Mouse (Mus musculus) midbrain, embryonic 10.5 days (tissue): ENCODE measurements around the gene Sgpp2. TPM values are rescaled to one million over a fixed set of nuclear protein-coding genes. Genes with fewer than 3 reads are reported as not detected.

Experiments
- DNase-seq: peaks from one replicate; pipeline ENCODE4 v3.0.0-alpha.2; 2017; ENCODE audit warnings: low spot score
- H3K27ac ChIP-seq: fragments of 300-500 bp; sonication (generic); replicated peaks from 2 replicates; pipeline ENCODE4 v1.5.1; 2016; ENCODE audit warnings: mild to moderate bottlenecking
- H3K27me3 ChIP-seq: fragments of 300-500 bp; sonication (generic); 2 replicates; pipeline ENCODE4 v1.6.1; 2016; ENCODE audit warnings: low read depth, mild to moderate bottlenecking; ENCODE audit not compliant: poor library complexity, severe bottlenecking
- H3K36me3 ChIP-seq: fragments of 300-500 bp; sonication (generic); 2 replicates; pipeline ENCODE4 v1.6.1; 2016; ENCODE audit warnings: mild to moderate bottlenecking, moderate library complexity
- H3K4me1 ChIP-seq: fragments of 300-500 bp; sonication (generic); 2 replicates; pipeline ENCODE4 v1.6.1; 2016
- H3K4me3 ChIP-seq: fragments of 300-500 bp; sonication (generic); 2 replicates; pipeline ENCODE4 v1.5.1; 2016; ENCODE audit warnings: mild to moderate bottlenecking, moderate library complexity
- H3K9me3 ChIP-seq: fragments of 300-500 bp; sonication (generic); replicated peaks from 2 replicates; pipeline ENCODE4 v1.6.1; 2016; ENCODE audit warnings: mild to moderate bottlenecking
- WGBS: fragments of 180-500 bp; shearing (Covaris S2); methylation state at CpG from one replicate; pipeline ENCODE4 v1.1.7; 2016; 5-methylcytosine and 5-hydroxymethylcytosine counted together
- polyA plus RNA-seq: library from polyadenylated mRNA; unstranded; fragments of >200 nt; fragmentation: Nextera tagmentation; extraction: Ambion mirVana; gene quantifications from 2 replicates; pipeline ENCODE4 v1.2.1, GENCODE M21; 2016

The Sgpp2 gene
- polyA plus RNA-seq, 1 experiment from 2014 or later = 1.6 TPM

GRCm38 (mm10) chr1:78420271-78420670 lies 110.1 kb downstream of the Sgpp2 start:
- Histone ChIP-seq H3K4me1 (peaks cover 26% of the 10 kb centered on the region), H3K9me3 (no peaks in the 10 kb centered on the region), H3K27ac (no peak overlapping the region), H3K36me3 (peaks cover 22% of the 10 kb centered on the region; the same call in 1 of the 2 replicates), H3K4me3 (no peak overlapping the region), H3K27me3 (no peaks in the 10 kb centered on the region)
- DNase-seq = no peak
- 91% methylated on average over 6 of the region's 6 CpGs for WGBS

GRCm38 (mm10) chr1:78421749-78422148 lies 111.6 kb downstream of the Sgpp2 start:
- H3K27me3 ChIP-seq = no peaks in the 10 kb centered on the region
- peaks cover 38% of the 10 kb centered on the region for H3K4me1 ChIP-seq
- H3K9me3 ChIP-seq = no peaks in the 10 kb centered on the region
- no peak overlapping the region for H3K4me3 ChIP-seq
- no peak overlapping the region for H3K27ac ChIP-seq
- H3K36me3 ChIP-seq = peaks cover 22% of the 10 kb centered on the region; the same call in 1 of the 2 replicates
- WGBS = 93% methylated on average over 5 of the region's 5 CpGs
- no peak for DNase-seq

- WGBS = 53% methylated on average over 2 of the region's 2 CpGs
- H3K27ac ChIP-seq = peak overlapping the region; percentile 28; the same call in 1 of the 2 replicates
- H3K4me3 ChIP-seq = no peak overlapping the region
- peaks cover 20% of the 10 kb centered on the region; the same call in 1 of the 2 replicates for H3K36me3 ChIP-seq
- H3K9me3 ChIP-seq = no peaks in the 10 kb centered on the region
- DNase-seq = no peak
- no peaks in the 10 kb centered on the region for H3K27me3 ChIP-seq
- H3K4me1 ChIP-seq = peaks cover 44% of the 10 kb centered on the region
Measured at GRCm38 (mm10) chr1:78422576-78422975, 112.4 kb downstream of the Sgpp2 start.

GRCm38 (mm10) chr1:78424848-78425247 lies 114.7 kb downstream of the Sgpp2 start:
- DNase-seq = no peak
- no peak overlapping the region for H3K4me3 ChIP-seq
- H3K27ac ChIP-seq = no peak overlapping the region
- H3K27me3 ChIP-seq = no peaks in the 10 kb centered on the region; the same call in 1 of the 2 replicates
- 95% methylated on average over 4 of the region's 4 CpGs for WGBS
- H3K9me3 ChIP-seq = no peaks in the 10 kb centered on the region
- H3K4me1 ChIP-seq = peaks cover 60% of the 10 kb centered on the region
- peaks cover 15% of the 10 kb centered on the region; the same call in 1 of the 2 replicates for H3K36me3 ChIP-seq

- Histone ChIP-seq H3K36me3 (peaks cover 15% of the 10 kb centered on the region; the same call in 1 of the 2 replicates), H3K4me1 (peaks cover 65% of the 10 kb centered on the region), H3K27ac (no peak overlapping the region), H3K9me3 (no peaks in the 10 kb centered on the region), H3K27me3 (no peaks in the 10 kb centered on the region; the same call in 1 of the 2 replicates), H3K4me3 (no peak overlapping the region)
- 87% methylated on average over 7 of the region's 7 CpGs for WGBS
- no peak for DNase-seq
Measured at GRCm38 (mm10) chr1:78425309-78425708, 115.2 kb downstream of the Sgpp2 start.

GRCm38 (mm10) chr1:78425793-78426700 lies 115.9 kb downstream of the Sgpp2 start:
- Histone ChIP-seq H3K27ac (no peak overlapping the region), H3K9me3 (no peaks in the 10 kb centered on the region), H3K4me3 (no peak overlapping the region), H3K4me1 (peaks cover 70% of the 10 kb centered on the region), H3K27me3 (no peaks in the 10 kb centered on the region; the same call in 1 of the 2 replicates), H3K36me3 (peaks cover 11% of the 10 kb centered on the region; the same call in 1 of the 2 replicates)
- WGBS = 80% methylated on average over 7 of the region's 7 CpGs
- DNase-seq = no peak

GRCm38 (mm10) chr1:78426841-78427240 lies 116.7 kb downstream of the Sgpp2 start:
- 48% methylated on average over 3 of the region's 3 CpGs for WGBS
- peaks cover 78% of the 10 kb centered on the region for H3K4me1 ChIP-seq
- H3K4me3 ChIP-seq = no peak overlapping the region
- H3K27me3 ChIP-seq = no peaks in the 10 kb centered on the region; the same call in 1 of the 2 replicates
- H3K9me3 ChIP-seq = no peaks in the 10 kb centered on the region
- DNase-seq = no peak
- no peak overlapping the region; the same call in 1 of the 2 replicates for H3K27ac ChIP-seq
- peaks cover 8% of the 10 kb centered on the region; the same call in 1 of the 2 replicates for H3K36me3 ChIP-seq

- Histone ChIP-seq H3K4me1 (peaks cover 62% of the 10 kb centered on the region), H3K9me3 (no peaks in the 10 kb centered on the region), H3K27me3 (no peaks in the 10 kb centered on the region; the same call in 1 of the 2 replicates), H3K27ac (no peak overlapping the region; the same call in 1 of the 2 replicates), H3K4me3 (peak overlapping the region; percentile 9; the same call in 1 of the 2 replicates), H3K36me3 (peaks cover 12% of the 10 kb centered on the region)
- DNase-seq = peak; percentile 28
- WGBS = 24% methylated on average over 11 of the region's 11 CpGs
Measured at GRCm38 (mm10) chr1:78428851-78429250, 118.7 kb downstream of the Sgpp2 start.

GRCm38 (mm10) chr1:78433472-78433871 lies 123.3 kb downstream of the Sgpp2 start:
- Histone ChIP-seq H3K27ac (no peak overlapping the region), H3K4me3 (no peak overlapping the region), H3K36me3 (peaks cover 7% of the 10 kb centered on the region; the same call in 1 of the 2 replicates), H3K27me3 (no peaks in the 10 kb centered on the region; the same call in 1 of the 2 replicates), H3K9me3 (no peaks in the 10 kb centered on the region), H3K4me1 (peaks cover 35% of the 10 kb centered on the region)
- no peak for DNase-seq
- 93% methylated on average over 9 of the region's 9 CpGs for WGBS

- H3K36me3 ChIP-seq = peaks cover 20% of the 10 kb centered on the region
- no peak overlapping the region for H3K27ac ChIP-seq
- WGBS = 91% methylated on average over 2 of the region's 2 CpGs
- no peak overlapping the region for H3K4me3 ChIP-seq
- no peaks in the 10 kb centered on the region for H3K27me3 ChIP-seq
- H3K9me3 ChIP-seq = no peaks in the 10 kb centered on the region
- H3K4me1 ChIP-seq = peaks cover 12% of the 10 kb centered on the region; the same call in 1 of the 2 replicates
- DNase-seq = no peak
Measured at GRCm38 (mm10) chr1:78435967-78436366, 125.8 kb downstream of the Sgpp2 start.

- 93% methylated on average over 1 of the region's 1 CpGs for WGBS
Measured at GRCm38 (mm10) chr1:78436445-78436844, 126.3 kb downstream of the Sgpp2 start.

GRCm38 (mm10) chr1:78437150-78437549 lies 127.0 kb downstream of the Sgpp2 start:
- Histone ChIP-seq H3K4me1 (0 out of 2 replicates have a peak, but pooled peaks cover under 1% of the 10 kb centered on the region), H3K36me3 (peaks cover 28% of the 10 kb centered on the region), H3K4me3 (no peak overlapping the region), H3K9me3 (no peaks in the 10 kb centered on the region), H3K27me3 (no peaks in the 10 kb centered on the region), H3K27ac (no peak overlapping the region)
- DNase-seq = no peak
- 87% methylated on average over 3 of the region's 3 CpGs for WGBS

More at GRCm38 (mm10) chr1:78436445-78436844, 126.3 kb downstream of the Sgpp2 start:
- no peaks in the 10 kb centered on the region for H3K27me3 ChIP-seq
- no peak for DNase-seq
- peaks cover 24% of the 10 kb centered on the region for H3K36me3 ChIP-seq
- H3K4me3 ChIP-seq = no peak overlapping the region
- no peaks in the 10 kb centered on the region for H3K9me3 ChIP-seq
- peaks cover 8% of the 10 kb centered on the region; the same call in 1 of the 2 replicates for H3K4me1 ChIP-seq
- no peak overlapping the region for H3K27ac ChIP-seq

GRCm38 (mm10) chr1:78440716-78441115 lies 130.6 kb downstream of the Sgpp2 start:
- DNase-seq = no peak
- Histone ChIP-seq H3K27me3 (no peaks in the 10 kb centered on the region), H3K4me3 (no peak overlapping the region), H3K9me3 (no peaks in the 10 kb centered on the region), H3K36me3 (peaks cover 55% of the 10 kb centered on the region), H3K27ac (no peak overlapping the region), H3K4me1 (no peaks in the 10 kb centered on the region)
- 91% methylated on average over 8 of the region's 8 CpGs for WGBS
